Mouse (Mus musculus) bone marrow macrophage, adult 2 months (primary cell): ENCODE measurements around the gene Arid4a. TPM values are rescaled to one million over a fixed set of nuclear protein-coding genes. Genes with fewer than 3 reads are reported as not detected.

Source experiments
- H3K27ac ChIP-seq: 2 replicates; pipeline ENCODE4 v1.5.1; 2012; ENCODE audit warnings: low read depth, low read length; ENCODE audit not compliant: insufficient read depth
- H3K4me1 ChIP-seq: 2 replicates; pipeline ENCODE4 v1.6.1; 2012; ENCODE audit warnings: low read length; ENCODE audit not compliant: control insufficient read depth, insufficient read depth
- H3K4me3 ChIP-seq: 2 replicates; pipeline ENCODE4 v1.5.1; 2012; ENCODE audit warnings: mild to moderate bottlenecking, low read length, moderate library complexity; ENCODE audit not compliant: insufficient read depth
- CTCF ChIP-seq: IDR thresholded peaks from 2 replicates; pipeline ENCODE4 v1.5.1; 2012; ENCODE audit warnings: low read depth, mild to moderate bottlenecking, low read length, moderate library complexity
- POLR2A ChIP-seq: IDR thresholded peaks from 2 replicates; pipeline ENCODE4 v1.6.1; 2012; ENCODE audit warnings: mild to moderate bottlenecking, low read depth, low read length, borderline replicate concordance
- polyA plus RNA-seq: library from polyadenylated mRNA; stranded (reverse); fragments of >200 nt; gene quantifications from 2 replicates; pipeline ENCODE4 v1.2.4, GENCODE M21; 2012; ENCODE audit not compliant: missing spikeins, insufficient read depth, insufficient read length

The Arid4a gene
- polyA plus RNA-seq, 1 experiment = 68.0 TPM

GRCm38 (mm10) chr12:71036729-71037404, 21.1 kb downstream of the Arid4a start:
- H3K4me1 ChIP-seq = peaks cover 11% of the 10 kb centered on the region
- no peak overlapping the region for H3K4me3 ChIP-seq
- no peak overlapping the region for H3K27ac ChIP-seq
- no peak for TF ChIP-seq POLR2A

- Histone ChIP-seq H3K27ac (peak overlapping the region; percentile 87), H3K4me1 (peaks cover 11% of the 10 kb centered on the region), H3K4me3 (no peak overlapping the region)
- TF ChIP-seq POLR2A = no peak
Observed at GRCm38 (mm10) chr12:71040462-71040861, 24.7 kb downstream of the Arid4a start.

GRCm38 (mm10) chr12:71042451-71042850, 26.7 kb downstream of the Arid4a start:
- Histone ChIP-seq H3K4me1 (peaks cover 17% of the 10 kb centered on the region), H3K27ac (no peak overlapping the region), H3K4me3 (no peak overlapping the region)
- no peak for TF ChIP-seq CTCF
- TF ChIP-seq POLR2A = no peak

GRCm38 (mm10) chr12:71043571-71043970, 27.8 kb downstream of the Arid4a start:
- H3K27ac ChIP-seq = no peak overlapping the region

GRCm38 (mm10) chr12:71044488-71044887, 28.7 kb downstream of the Arid4a start:
- Histone ChIP-seq H3K4me3 (no peak overlapping the region), H3K27ac (no peak overlapping the region), H3K4me1 (peaks cover 22% of the 10 kb centered on the region)
- TF ChIP-seq CTCF (no peak), POLR2A (no peak)

More at GRCm38 (mm10) chr12:71043571-71043970, 27.8 kb downstream of the Arid4a start:
- peaks cover 21% of the 10 kb centered on the region for H3K4me1 ChIP-seq
- no peak for TF ChIP-seq POLR2A
- TF ChIP-seq CTCF = no peak
- no peak overlapping the region for H3K4me3 ChIP-seq

GRCm38 (mm10) chr12:71046501-71046900, 30.7 kb downstream of the Arid4a start:
- TF ChIP-seq CTCF (no peak), POLR2A (no peak)

GRCm38 (mm10) chr12:71047473-71048078, 31.8 kb downstream of the Arid4a start:
- Histone ChIP-seq H3K4me3 (peak overlapping the region; percentile 25), H3K4me1 (peaks cover 27% of the 10 kb centered on the region), H3K27ac (peak overlapping the region; percentile 44)
- TF ChIP-seq CTCF = no peak
- no peak for TF ChIP-seq POLR2A

More at GRCm38 (mm10) chr12:71046501-71046900, 30.7 kb downstream of the Arid4a start:
- Histone ChIP-seq H3K4me1 (peaks cover 19% of the 10 kb centered on the region), H3K4me3 (no peak overlapping the region), H3K27ac (no peak overlapping the region)

- peaks cover 30% of the 10 kb centered on the region for H3K4me1 ChIP-seq
- peak overlapping the region; percentile 30 for H3K4me3 ChIP-seq
- peak overlapping the region; percentile 44 for H3K27ac ChIP-seq
- TF ChIP-seq POLR2A (no peak), CTCF (no peak)
Observed at GRCm38 (mm10) chr12:71048117-71048516, 32.3 kb downstream of the Arid4a start.

- no peak for TF ChIP-seq POLR2A
- no peak for TF ChIP-seq CTCF
- H3K4me3 ChIP-seq = peak overlapping the region; percentile 30; the same call in 1 of the 2 replicates
- H3K4me1 ChIP-seq = peaks cover 30% of the 10 kb centered on the region
- H3K27ac ChIP-seq = peak overlapping the region; percentile 32; the same call in 1 of the 2 replicates
Observed at GRCm38 (mm10) chr12:71048561-71048960, 32.8 kb downstream of the Arid4a start.

- Histone ChIP-seq H3K4me1 (peaks cover 34% of the 10 kb centered on the region), H3K27ac (no peak overlapping the region), H3K4me3 (no peak overlapping the region)
- no peak for TF ChIP-seq CTCF
- no peak for TF ChIP-seq POLR2A
Observed at GRCm38 (mm10) chr12:71049596-71050265, 33.9 kb downstream of the Arid4a start.

GRCm38 (mm10) chr12:71051079-71051478, 35.3 kb downstream of the Arid4a start:
- no peak for TF ChIP-seq POLR2A
- peak; percentile 54 for TF ChIP-seq CTCF

More at GRCm38 (mm10) chr12:71051079-71051478, 35.3 kb downstream of the Arid4a start:
- Histone ChIP-seq H3K27ac (no peak overlapping the region), H3K4me3 (no peak overlapping the region), H3K4me1 (peaks cover 40% of the 10 kb centered on the region)
